In genomic region chr11:113942101-113942735, GRCm38 (mm10) we compare ENCODE assay signal across 17 mouse cellular contexts.
DNase-seq lines count a peak whose midpoint lies in the region; ATAC-seq and TF ChIP-seq lines count a peak whose summit lies in the region.
"Had no signal": no experiment of that assay in that cellular context is flagged by ENCODE, and none has a peak within 500 bp of the region (broad histone marks: within the 10 kb centered on the region; RNA-seq: fewer than 3 reads in every experiment).

No protein-coding gene starts in this region.

- no peaks in the 10 kb centered on the region for H3K9me3 ChIP-seq in forebrain, embryonic 11.5 days (ENCODE audit: control insufficient read depth, low read length)
- H3K9me3 ChIP-seq in forebrain, postnatal 0 days (ENCODE audit: low read length) = no peaks in the 10 kb centered on the region
- H3K9me3 ChIP-seq in midbrain, embryonic 10.5 days (replicated peaks) = no peaks in the 10 kb centered on the region
- no peaks in the 10 kb centered on the region for H3K9me3 ChIP-seq in midbrain, embryonic 15.5 days
- H3K9me3 ChIP-seq in neural tube, embryonic 12.5 days = no peaks in the 10 kb centered on the region
- no peaks in the 10 kb centered on the region for H3K9me3 ChIP-seq in heart, embryonic 11.5 days (replicated peaks; ENCODE audit: control insufficient read depth, low read length)
- H3K9me3 ChIP-seq: embryonic facial prominence, embryonic 10.5 days had no signal

- no peaks in the 10 kb centered on the region; the same call in 1 of the 2 replicates for H3K27me3 ChIP-seq in forebrain, embryonic 11.5 days (ENCODE audit: control insufficient read depth, insufficient read depth, low read length)
- no peaks in the 10 kb centered on the region for H3K27me3 ChIP-seq in forebrain, postnatal 0 days (ENCODE audit: insufficient read depth, low read length)
- H3K27me3 ChIP-seq in midbrain, embryonic 10.5 days (ENCODE audit: low read depth, poor library complexity, severe bottlenecking) = peaks cover 11% of the 10 kb centered on the region; the same call in 1 of the 2 replicates
- H3K27me3 ChIP-seq in midbrain, embryonic 15.5 days (replicated peaks) = no peaks in the 10 kb centered on the region
- no peaks in the 10 kb centered on the region for H3K27me3 ChIP-seq in neural tube, embryonic 12.5 days (replicated peaks)
- no peaks in the 10 kb centered on the region for H3K27me3 ChIP-seq in heart, embryonic 11.5 days (ENCODE audit: control insufficient read depth, insufficient read depth, low read length)

- no peaks in the 10 kb centered on the region for H3K36me3 ChIP-seq in forebrain, embryonic 11.5 days (ENCODE audit: control insufficient read depth, insufficient read depth, low read length)
- H3K36me3 ChIP-seq in forebrain, postnatal 0 days (ENCODE audit: insufficient read depth) = no peaks in the 10 kb centered on the region
- peaks cover 11% of the 10 kb centered on the region; the same call in 1 of the 2 replicates for H3K36me3 ChIP-seq in midbrain, embryonic 10.5 days
- no peaks in the 10 kb centered on the region for H3K36me3 ChIP-seq in midbrain, embryonic 15.5 days (replicated peaks)
- H3K36me3 ChIP-seq in neural tube, embryonic 12.5 days = no peaks in the 10 kb centered on the region
- no peaks in the 10 kb centered on the region for H3K36me3 ChIP-seq in heart, embryonic 11.5 days (ENCODE audit: control insufficient read depth, insufficient read depth, low read length)
- H3K36me3 ChIP-seq: embryonic facial prominence, embryonic 10.5 days had no signal

- TF ChIP-seq CTCF in forebrain, postnatal 0 days (IDR thresholded peaks at IDR 0.05; ENCODE audit: low read depth) = no peak

- no peak overlapping the region for H3K9ac ChIP-seq in forebrain, embryonic 11.5 days (ENCODE audit: low read length)
- no peak overlapping the region for H3K9ac ChIP-seq in forebrain, postnatal 0 days
- H3K9ac ChIP-seq in midbrain, embryonic 15.5 days = no peak overlapping the region
- no peak overlapping the region for H3K9ac ChIP-seq in neural tube, embryonic 12.5 days
- no peak overlapping the region for H3K9ac ChIP-seq in heart, embryonic 11.5 days (ENCODE audit: low read depth, low read length)

- H3K4me3 ChIP-seq in forebrain, embryonic 11.5 days (ENCODE audit: low read depth, low read length) = no peak overlapping the region
- H3K4me3 ChIP-seq in forebrain, postnatal 0 days (ENCODE audit: low read depth, low read length) = no peak overlapping the region
- no peak overlapping the region for H3K4me3 ChIP-seq in midbrain, embryonic 10.5 days
- H3K4me3 ChIP-seq in midbrain, embryonic 15.5 days = no peak overlapping the region
- no peak overlapping the region for H3K4me3 ChIP-seq in neural tube, embryonic 12.5 days
- H3K4me3 ChIP-seq in heart, embryonic 11.5 days (ENCODE audit: low read depth, low read length) = no peak overlapping the region
- H3K4me3 ChIP-seq: embryonic facial prominence, embryonic 10.5 days had no signal

- H3K4me2 ChIP-seq in forebrain, embryonic 11.5 days (ENCODE audit: low read depth, low read length, severe bottlenecking) = no peak overlapping the region
- H3K4me2 ChIP-seq in forebrain, postnatal 0 days (ENCODE audit: low read depth) = no peak overlapping the region
- H3K4me2 ChIP-seq in midbrain, embryonic 15.5 days = no peak overlapping the region
- no peak overlapping the region for H3K4me2 ChIP-seq in neural tube, embryonic 12.5 days (replicated peaks)
- H3K4me2 ChIP-seq in heart, embryonic 11.5 days = no peak overlapping the region

- no peak for DNase-seq in forebrain, embryonic 11.5 days (ENCODE audit: low spot score)
- no peak for DNase-seq in forebrain, postnatal 0 days
- DNase-seq in midbrain, embryonic 10.5 days (ENCODE audit: low spot score) = peak; percentile 38
- DNase-seq in neural tube, embryonic 10.5 days (ENCODE audit: extremely low spot score, low spot score) = no peak
- DNase-seq in retina, postnatal 1 day = peak; percentile 70
- DNase-seq: adrenal gland, postnatal 10 days; cerebellum, adult 11-12 months; cerebellum, adult 9-10 months; gastrocnemius, postnatal 36 days; heart, adult 11 months; heart, postnatal 10 days; heart, postnatal 4 days had no signal

- whole genome bisulfite sequencing in forebrain, embryonic 11.5 days = 44% methylated on average over 9 of the region's 9 CpGs
- 54% methylated on average over 9 of the region's 9 CpGs for WGBS in forebrain, postnatal 0 days
- 36% methylated on average over 9 of the region's 9 CpGs for WGBS in midbrain, embryonic 10.5 days
- WGBS in midbrain, embryonic 15.5 days = 29% methylated on average over 9 of the region's 9 CpGs
- 46% methylated on average over 9 of the region's 9 CpGs for WGBS in neural tube, embryonic 12.5 days
- 50% methylated on average over 9 of the region's 9 CpGs for WGBS in heart, embryonic 11.5 days (ENCODE audit: insufficient replicate concordance)

- peaks cover 8% of the 10 kb centered on the region; the same call in 1 of the 2 replicates for H3K4me1 ChIP-seq in forebrain, embryonic 11.5 days (replicated peaks; ENCODE audit: control insufficient read depth, insufficient read depth, low read length)
- no peaks in the 10 kb centered on the region for H3K4me1 ChIP-seq in forebrain, postnatal 0 days (ENCODE audit: insufficient read depth)
- peaks cover 52% of the 10 kb centered on the region for H3K4me1 ChIP-seq in midbrain, embryonic 10.5 days
- H3K4me1 ChIP-seq in midbrain, embryonic 15.5 days = peaks cover 18% of the 10 kb centered on the region
- H3K4me1 ChIP-seq in neural tube, embryonic 12.5 days = peaks cover 9% of the 10 kb centered on the region; the same call in 1 of the 2 replicates
- H3K4me1 ChIP-seq in heart, embryonic 11.5 days (ENCODE audit: control insufficient read depth, insufficient read depth, low read length) = no peaks in the 10 kb centered on the region

- no peak overlapping the region for H3K27ac ChIP-seq in forebrain, embryonic 11.5 days (ENCODE audit: low read depth, low read length)
- no peak overlapping the region for H3K27ac ChIP-seq in forebrain, postnatal 0 days (ENCODE audit: low read depth, low read length)
- peak overlapping the region; percentile 75 for H3K27ac ChIP-seq in midbrain, embryonic 10.5 days (replicated peaks)
- H3K27ac ChIP-seq in midbrain, embryonic 15.5 days = no peak overlapping the region
- H3K27ac ChIP-seq in neural tube, embryonic 12.5 days = no peak overlapping the region
- no peak overlapping the region for H3K27ac ChIP-seq in heart, embryonic 11.5 days (ENCODE audit: low read depth, low read length)

- 0 out of 2 replicates have a peak, but pooled peaks have one; percentile 42 for ATAC-seq in forebrain, embryonic 11.5 days (replicated peaks; ENCODE audit: low FRiP score)
- no peak for ATAC-seq in forebrain, postnatal 0 days
- no peak for ATAC-seq in midbrain, embryonic 15.5 days (replicated peaks)
- ATAC-seq in neural tube, embryonic 12.5 days (ENCODE audit: low FRiP score, low read depth) = 0 out of 2 replicates have a peak, but pooled peaks have one; percentile 50
- ATAC-seq in heart, embryonic 11.5 days (replicated peaks; ENCODE audit: insufficient number of reproducible peaks, low FRiP score, low TSS enrichment) = no peak
- ATAC-seq: forebrain, embryonic 14.5 days had no signal

Comparison
In these comparisons a context has a peak if more than half of its experiments do, and no peak if none do; other contexts are left out.
1. ATAC-seq: peak in forebrain, embryonic 11.5 days (single experiment) and neural tube, embryonic 12.5 days (single experiment); none in forebrain, postnatal 0 days (single experiment), midbrain, embryonic 15.5 days (single experiment) and heart, embryonic 11.5 days (single experiment).
2. DNase-seq: peak in midbrain, embryonic 10.5 days (single experiment) and retina, postnatal 1 day (single experiment); none in forebrain, embryonic 11.5 days (single experiment), forebrain, postnatal 0 days (single experiment) and neural tube, embryonic 10.5 days (single experiment).